Mouse (Mus musculus) R1 (cell line): ENCODE data around the gene Shd.

Experiments
- DNase-seq: peaks from one replicate; pipeline ENCODE4 v3.0.0-alpha.2; 2018; ENCODE audit warnings: low read depth, low spot score

Shd gene

DNA sequence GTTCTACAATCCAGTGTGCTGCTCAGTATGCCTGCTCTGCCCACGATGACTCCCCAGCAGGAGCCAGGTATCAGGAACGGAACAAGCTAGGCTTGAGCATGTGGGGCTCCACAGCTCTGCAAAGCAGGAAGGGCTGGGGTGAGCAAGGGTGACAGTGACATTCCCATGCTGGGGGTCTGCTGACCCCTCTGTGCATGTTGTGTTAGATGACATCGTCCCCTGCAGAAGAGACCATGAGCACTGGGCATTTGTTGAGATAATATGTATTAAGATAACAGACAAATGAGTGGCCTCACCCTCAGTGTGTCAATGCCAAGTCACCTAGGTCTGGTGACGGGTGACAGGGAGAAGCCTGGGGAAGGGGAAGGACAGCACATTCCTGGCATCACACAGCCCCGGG is 54.7 kb downstream of the Shd start:
- no peak for DNase-seq
